In genomic region chr5:122050832-122051105, GRCm38 (mm10) we compare ENCODE assay signal across 8 mouse cellular contexts. TPM values are rescaled to one million over a fixed set of nuclear protein-coding genes. Genes with fewer than 3 reads are reported as not detected.
DNase-seq lines count a peak whose midpoint lies in the region; ATAC-seq and TF ChIP-seq lines count a peak whose summit lies in the region.

No protein-coding gene starts in this region.

- no peaks in the 10 kb centered on the region for H3K9me3 ChIP-seq in heart, postnatal 0 days (replicated peaks; ENCODE audit: control insufficient read depth, low read length)
- no peaks in the 10 kb centered on the region for H3K9me3 ChIP-seq in hindbrain, embryonic 13.5 days
- H3K9me3 ChIP-seq in midbrain, embryonic 13.5 days: no peaks in the 10 kb centered on the region

- intact Hi-C loops in heart, postnatal 36 days (cut with DNase I): loop anchor here (2.0 kb wide), 1 partner anchor 38 kb away; no protein-coding TSS in a partner anchor

- no peak for TF ChIP-seq EP300 in heart, postnatal 0 days (IDR thresholded peaks at IDR 0.05; ENCODE audit: low read depth)

- no peaks in the 10 kb centered on the region for H3K36me3 ChIP-seq in heart, postnatal 0 days (replicated peaks; ENCODE audit: control insufficient read depth, insufficient read depth, low read length)
- H3K36me3 ChIP-seq in hindbrain, embryonic 13.5 days: no peaks in the 10 kb centered on the region
- H3K36me3 ChIP-seq in midbrain, embryonic 13.5 days: no peaks in the 10 kb centered on the region

- no peak overlapping the region for H3K9ac ChIP-seq in heart, postnatal 0 days (replicated peaks; ENCODE audit: low read depth, low read length)
- H3K9ac ChIP-seq in hindbrain, embryonic 13.5 days: no peak overlapping the region
- H3K9ac ChIP-seq in midbrain, embryonic 13.5 days (replicated peaks): peak overlapping the region; percentile 90; the same call in 1 of the 2 replicates

- WGBS in heart, postnatal 0 days: 10% methylated on average over 8 of the region's 8 CpGs
- 6% methylated on average over 8 of the region's 8 CpGs for WGBS in hindbrain, embryonic 13.5 days
- 7% methylated on average over 8 of the region's 8 CpGs for WGBS in midbrain, embryonic 13.5 days

- peak overlapping the region; percentile 78 for H3K4me2 ChIP-seq in heart, postnatal 0 days (ENCODE audit: low read depth, low read length)
- H3K4me2 ChIP-seq in hindbrain, embryonic 13.5 days: peak overlapping the region; percentile 81
- H3K4me2 ChIP-seq in midbrain, embryonic 13.5 days (replicated peaks): peak overlapping the region; percentile 78

- peaks cover 36% of the 10 kb centered on the region for H3K27me3 ChIP-seq in heart, postnatal 0 days (ENCODE audit: control insufficient read depth, insufficient read depth, low read length)
- 0 out of 2 replicates have a peak, but pooled peaks cover 4% of the 10 kb centered on the region for H3K27me3 ChIP-seq in hindbrain, embryonic 13.5 days
- no peaks in the 10 kb centered on the region for H3K27me3 ChIP-seq in midbrain, embryonic 13.5 days

- no peak for TF ChIP-seq CTCF in heart, postnatal 0 days (IDR thresholded peaks at IDR 0.05; ENCODE audit: low read depth)

- H3K27ac ChIP-seq in heart, postnatal 0 days (ENCODE audit: low read depth): no peak overlapping the region
- no peak overlapping the region for H3K27ac ChIP-seq in brown adipose tissue, adult 24 weeks (replicated peaks; ENCODE audit: low read depth, low read length)
- peak overlapping the region; percentile 98; the same call in 1 of the 2 replicates for H3K27ac ChIP-seq in hindbrain, embryonic 13.5 days
- H3K27ac ChIP-seq in midbrain, embryonic 13.5 days: peak overlapping the region; percentile 96; the same call in 1 of the 2 replicates

- H3K4me1 ChIP-seq in heart, postnatal 0 days (ENCODE audit: control insufficient read depth, insufficient read depth): peaks cover 10% of the 10 kb centered on the region
- H3K4me1 ChIP-seq in brown adipose tissue, adult 24 weeks (ENCODE audit: control insufficient read depth, insufficient read depth, insufficient read length, low read length): no peaks in the 10 kb centered on the region
- peaks cover 74% of the 10 kb centered on the region for H3K4me1 ChIP-seq in hindbrain, embryonic 13.5 days (replicated peaks)
- H3K4me1 ChIP-seq in midbrain, embryonic 13.5 days (replicated peaks): peaks cover 72% of the 10 kb centered on the region

- no peak for ATAC-seq in heart, postnatal 0 days (ENCODE audit: insufficient read depth, low read depth)
- ATAC-seq in hindbrain, embryonic 13.5 days (ENCODE audit: low FRiP score): no peak
- ATAC-seq in midbrain, embryonic 13.5 days: no peak
- ATAC-seq in cerebellum, adult (ENCODE audit: insufficient number of reproducible peaks, low FRiP score, low TSS enrichment): no peak

- H3K4me3 ChIP-seq in heart, postnatal 0 days (ENCODE audit: low read depth, low read length): peak overlapping the region; percentile 76
- peak overlapping the region; percentile 71; the same call in 1 of the 2 replicates for H3K4me3 ChIP-seq in brown adipose tissue, adult 24 weeks (ENCODE audit: insufficient read depth, low read depth, low read length)
- H3K4me3 ChIP-seq in hindbrain, embryonic 13.5 days: peak overlapping the region; percentile 72
- peak overlapping the region; percentile 78 for H3K4me3 ChIP-seq in midbrain, embryonic 13.5 days (replicated peaks)

- no peak for DNase-seq in heart, postnatal 0 days (ENCODE audit: low spot score)
- DNase-seq in heart, postnatal 36 days: no peak
- no peak for DNase-seq in urinary bladder, adult 18-20 months (ENCODE audit: low spot score in 2 of 2)
- no peak for DNase-seq in frontal cortex, postnatal 25 days (ENCODE audit: low spot score in 2 of 2)

RNA-seq across cellular contexts. Expression of gene Cux2, which starts 0.9 kb away (rescaled TPM):
- 3.3 and 9.5 TPM in 2 replicates for total RNA-seq in heart, postnatal 0 days (2014; rRNA removed; ENCODE audit: low replicate concordance)
- 1.3 and 1.4 TPM in 2 replicates for polyA plus RNA-seq in heart, postnatal 0 days (2015; fragmentation: Nextera tagmentation; extraction: Ambion mirVana)
- total RNA-seq in heart, postnatal 36 days (2021): 10 to 100 TPM; 21.6 to 26.8 TPM
- not detected in 2 replicates for polyA plus RNA-seq in brown adipose tissue, adult 24 weeks (2012; ENCODE audit: insufficient read depth, insufficient read length, missing spikeins)
- polyA plus RNA-seq in hindbrain, embryonic 13.5 days (2015; fragmentation: Nextera tagmentation; extraction: Ambion mirVana): 28.1 and 29.1 TPM in 2 replicates
- 22.7 and 23.8 TPM in 2 replicates for polyA plus RNA-seq in midbrain, embryonic 13.5 days (2015; fragmentation: Nextera tagmentation; extraction: Ambion mirVana)

RNA-seq across cellular contexts. Expression of gene Myl2, which starts 50.0 kb away (rescaled TPM):
- total RNA-seq in heart, postnatal 0 days (2014; rRNA removed; ENCODE audit: low replicate concordance): 7,568 and 8,637 TPM in 2 replicates
- polyA plus RNA-seq in heart, postnatal 0 days (2015; fragmentation: Nextera tagmentation; extraction: Ambion mirVana): 15,488 and 15,525 TPM in 2 replicates
- total RNA-seq in heart, postnatal 36 days (2021): over 10,000 TPM; 18,107 to 20,333 TPM
- 80.9 and 86.8 TPM in 2 replicates for polyA plus RNA-seq in brown adipose tissue, adult 24 weeks (2012; ENCODE audit: insufficient read depth, insufficient read length, missing spikeins)
- 3.7 and 7.3 TPM in 2 replicates for polyA plus RNA-seq in hindbrain, embryonic 13.5 days (2015; fragmentation: Nextera tagmentation; extraction: Ambion mirVana)
- polyA plus RNA-seq in midbrain, embryonic 13.5 days (2015; fragmentation: Nextera tagmentation; extraction: Ambion mirVana): 0.93 and 1.6 TPM in 2 replicates

Comparison
In these comparisons a context has a peak if more than half of its experiments do, and no peak if none do; other contexts are left out.
1. H3K27ac ChIP-seq: peak in hindbrain, embryonic 13.5 days (single experiment) and midbrain, embryonic 13.5 days (single experiment); none in heart, postnatal 0 days (single experiment) and brown adipose tissue, adult 24 weeks (single experiment).
2. RNA of gene Cux2, which starts 0.9 kb away (polyA plus RNA-seq): 28.1 to 29.1 TPM in hindbrain, embryonic 13.5 days and 22.7 to 23.8 TPM in midbrain, embryonic 13.5 days; 1.3 to 1.4 TPM in heart, postnatal 0 days and not detected in brown adipose tissue, adult 24 weeks; every median in the first group is over 10 times any median in the second.
3. RNA of gene Myl2, which starts 50.0 kb away (polyA plus RNA-seq): 15,488 to 15,525 TPM in heart, postnatal 0 days; 80.9 to 86.8 TPM in brown adipose tissue, adult 24 weeks, 3.7 to 7.3 TPM in hindbrain, embryonic 13.5 days and 0.93 to 1.6 TPM in midbrain, embryonic 13.5 days; every median in the first group is over 100 times any median in the second.
4. Peak in every context shown above with its lines, with median percentiles within 50 percentile points of each other: H3K4me2 ChIP-seq and H3K4me3 ChIP-seq.